Mouse (Mus musculus) adrenal gland, postnatal 0 days (tissue): ENCODE results near the gene Nbl1. TPM values are rescaled to one million over a fixed set of nuclear protein-coding genes. Genes with fewer than 3 reads are reported as not detected.

Experiments
- polyA plus RNA-seq: library from polyadenylated mRNA; unstranded; fragments of >200 nt; fragmentation: Nextera tagmentation; extraction: Ambion mirVana; gene quantifications from 2 replicates; pipeline ENCODE4 v1.2.1, GENCODE M21; 2015

Nbl1 gene
- polyA plus RNA-seq: 106 and 199 TPM in 2 replicates

DNA sequence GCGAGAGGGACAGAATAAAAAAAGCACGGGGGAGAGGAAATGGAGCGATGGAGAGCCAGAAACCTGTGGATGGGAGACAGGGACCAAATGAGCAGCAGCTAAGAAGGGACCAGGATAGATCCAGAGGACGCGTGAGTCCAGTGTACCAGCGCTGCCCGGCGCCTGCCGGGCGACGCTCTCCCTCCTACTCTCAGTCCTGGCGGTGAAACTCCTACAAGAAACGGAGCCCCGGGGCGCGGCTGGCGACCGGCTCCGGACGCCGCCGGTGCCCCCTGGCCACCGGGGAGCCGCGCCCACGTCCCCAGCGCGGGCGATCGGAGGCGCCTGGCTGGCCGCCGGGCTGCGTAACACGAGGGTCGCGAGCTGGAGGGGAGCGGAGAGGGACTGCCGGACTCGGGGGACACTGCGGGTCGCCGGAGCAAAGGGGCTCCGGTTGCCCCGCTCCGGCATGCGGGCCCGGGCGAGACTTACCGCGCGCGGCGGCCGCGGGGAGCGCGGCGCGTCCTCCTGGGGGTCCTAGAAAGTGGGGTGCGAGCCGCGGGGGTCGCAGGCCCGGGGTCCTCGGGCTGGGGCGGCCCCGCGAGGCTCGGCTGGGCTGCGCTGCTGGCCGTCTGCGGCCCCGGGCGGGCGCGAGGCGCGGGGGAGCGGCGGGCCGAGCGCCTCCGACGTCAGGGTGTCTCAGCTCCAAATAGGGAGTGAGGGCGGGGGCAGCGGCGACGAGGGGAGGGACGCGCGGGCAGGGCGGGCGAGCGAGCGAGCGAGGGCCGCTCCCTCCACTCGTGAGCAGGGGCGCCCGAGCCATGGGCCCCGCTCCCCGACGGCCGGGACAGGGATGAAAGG is at the start of gene Nbl1:
Gene Nbl1, minus strand, starts transcription at position 638 of the 840 bp plus-strand sequence.

GRCm38 (mm10) chr4:139130701-139131549 is 38.1 kb upstream of the Nbl1 start, which contains the start of gene Minos1:
TSS of gene Minos1 (minus strand) at chr4:139131113.

GRCm38 (mm10) chr4:139075041-139075711 is 17.6 kb downstream of the Nbl1 start, which contains the start of gene Htr6:
TSS of gene Htr6 (minus strand) at chr4:139075570.

Other genes starting within 250 kb of the Nbl1 start
- gene Pla2g5, start 229.5 kb downstream of the Nbl1 start, polyA plus RNA-seq: 51.0 and 71.1 TPM in 2 replicates
- not detected in 2 replicates for gene Gm13030, start 219.0 kb downstream of the Nbl1 start, polyA plus RNA-seq
- 0.50 TPM in 1 of 2 replicates, not detected in the other for gene Pla2g2e, start 215.1 kb downstream of the Nbl1 start, polyA plus RNA-seq
- gene Otud3, start 179.0 kb downstream of the Nbl1 start, polyA plus RNA-seq: 2.4 and 3.1 TPM in 2 replicates
- gene Rnf186, start 125.9 kb downstream of the Nbl1 start, polyA plus RNA-seq: 0.11 and 0.30 TPM in 2 replicates
- 6.9 and 9.6 TPM in 2 replicates for gene Tmco4, start 120.1 kb downstream of the Nbl1 start, polyA plus RNA-seq
- 0.06 and 0.09 TPM in 2 replicates for gene Htr6, start 17.4 kb downstream of the Nbl1 start, polyA plus RNA-seq
- gene Minos1, start 38.1 kb upstream of the Nbl1 start, polyA plus RNA-seq: 1,209 and 1,611 TPM in 2 replicates
- 266 and 342 TPM in 2 replicates for gene Capzb, start 99.9 kb upstream of the Nbl1 start, polyA plus RNA-seq
- gene Pqlc2, start 217.7 kb upstream of the Nbl1 start, polyA plus RNA-seq: 11.4 and 15.2 TPM in 2 replicates
- 73.7 and 105 TPM in 2 replicates for gene Akr7a5, start 217.8 kb upstream of the Nbl1 start, polyA plus RNA-seq